Mouse (Mus musculus): ENCODE data around the gene Zfp488.

Gene Zfp488

GRCm38 (mm10) chr14:33942222-33942621 lies 36.3 kb downstream of the Zfp488 start:
- DNase-seq = no peak

DNA sequence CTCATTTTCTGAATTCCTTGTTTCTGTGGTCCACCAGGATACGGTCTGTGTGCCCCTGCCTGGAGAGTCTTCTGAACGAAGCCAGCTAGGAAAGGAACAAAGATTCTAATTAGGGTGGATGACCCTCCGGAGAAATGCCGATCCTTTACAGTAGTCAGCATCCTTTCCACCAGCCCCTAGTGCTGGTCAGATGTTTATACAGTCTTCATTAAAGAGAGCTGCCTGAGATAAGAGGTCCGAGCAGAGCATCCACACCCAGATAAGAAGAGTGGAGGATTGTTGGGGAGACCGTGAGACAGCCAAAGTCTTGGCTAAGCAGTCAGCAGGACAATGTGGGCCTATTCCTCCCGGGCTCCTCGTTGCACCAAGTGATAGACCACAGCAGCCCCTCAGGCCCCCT lies 37.8 kb downstream of the Zfp488 start, which contains the start of gene Gdf2:
TSS of gene Gdf2 (plus strand) at position 301 of the 400 bp plus-strand sequence.
- DNase-seq = no peak

DNA sequence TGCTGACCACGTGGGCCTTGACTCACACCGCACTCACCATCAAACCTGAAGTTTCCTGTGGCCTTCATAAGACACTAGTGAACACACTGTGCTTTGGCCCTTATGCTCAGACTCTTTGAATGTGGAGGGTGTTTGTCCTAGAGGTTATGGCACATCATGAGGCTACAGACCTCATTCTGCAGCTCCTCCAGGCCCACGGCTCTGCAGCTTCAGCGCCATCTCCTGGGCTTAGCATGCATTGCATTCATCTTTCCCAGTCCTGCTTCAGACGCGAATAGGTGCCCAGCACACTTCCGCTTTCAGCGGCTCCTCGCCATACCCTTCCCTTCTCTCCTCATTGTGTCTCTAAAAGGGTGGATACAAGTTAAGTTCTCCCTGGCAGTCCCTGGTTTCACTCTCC lies 39.4 kb downstream of the Zfp488 start:
- DNase-seq = peak; percentile 46

DNA sequence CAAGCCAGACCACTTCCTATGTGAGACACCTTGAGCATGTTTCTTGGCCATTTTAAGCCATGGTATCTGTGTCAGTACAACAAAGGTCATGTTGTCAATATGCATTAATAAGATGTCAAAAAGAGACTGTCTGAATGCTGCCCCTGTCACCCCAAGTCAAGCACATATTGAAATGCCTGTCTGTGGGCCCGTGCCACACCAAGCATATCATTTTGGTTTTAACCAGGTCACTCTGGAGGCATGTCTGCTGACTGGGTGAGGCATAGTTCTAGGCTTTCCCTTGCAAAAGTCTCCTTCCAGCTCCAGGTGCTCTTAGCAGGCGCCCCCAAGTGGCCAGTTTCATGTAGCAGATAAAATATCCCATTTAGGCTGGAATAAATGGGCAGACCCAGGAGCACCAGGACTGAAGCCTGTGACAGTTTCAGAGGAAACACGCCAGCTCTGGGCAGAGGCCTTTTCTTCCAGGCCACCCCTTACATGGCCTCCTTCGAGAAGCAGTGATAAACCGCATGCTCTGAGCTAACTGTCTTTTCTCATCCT lies 44.7 kb downstream of the Zfp488 start:
- DNase-seq = peak; percentile 58

- DNase-seq = peak; percentile 73
Measured at GRCm38 (mm10) chr14:33932935-33933703, 45.4 kb downstream of the Zfp488 start.

DNA sequence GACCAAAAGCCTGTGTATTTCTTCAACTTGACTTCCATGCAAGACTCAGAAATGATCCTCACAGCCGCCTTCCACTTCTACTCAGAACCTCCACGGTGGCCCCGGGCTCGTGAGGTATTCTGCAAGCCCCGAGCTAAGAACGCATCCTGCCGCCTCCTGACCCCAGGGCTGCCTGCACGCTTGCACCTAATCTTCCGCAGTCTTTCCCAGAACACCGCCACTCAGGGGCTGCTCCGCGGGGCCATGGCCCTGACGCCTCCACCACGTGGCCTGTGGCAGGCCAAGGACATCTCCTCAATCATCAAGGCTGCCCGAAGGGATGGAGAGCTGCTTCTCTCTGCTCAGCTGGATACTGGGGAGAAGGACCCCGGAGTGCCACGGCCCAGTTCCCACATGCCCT lies 46.7 kb downstream of the Zfp488 start:
- DNase-seq = no peak

GRCm38 (mm10) chr14:33923168-33924070 lies 55.1 kb downstream of the Zfp488 start, which contains the start of gene Gdf10:
Gene Gdf10 (plus strand): TSS chr14:33923587.
- peak; percentile 7 for DNase-seq

DNA sequence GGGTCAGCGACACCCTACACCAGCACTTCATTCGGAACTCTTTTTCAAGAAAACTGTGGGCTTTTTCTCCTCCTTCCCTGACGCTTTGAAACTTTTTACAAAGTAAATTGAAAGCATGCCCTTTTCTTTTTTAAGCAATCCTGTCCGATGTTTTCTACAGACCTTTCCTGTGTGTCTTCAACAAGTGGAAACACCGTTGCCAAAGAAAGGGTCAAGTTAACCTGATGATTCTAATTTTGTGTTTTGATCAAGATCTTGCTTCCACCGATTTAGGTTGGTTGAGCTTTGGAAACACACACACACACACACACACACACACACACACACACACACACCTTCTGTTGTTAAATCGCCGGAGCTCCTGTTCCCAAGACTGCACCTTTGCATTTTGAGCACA lies 55.8 kb downstream of the Zfp488 start:
- no peak for DNase-seq

GRCm38 (mm10) chr14:33920727-33921559 lies 57.6 kb downstream of the Zfp488 start:
- no peak for DNase-seq

All from lung, postnatal 36 days (tissue).